Mouse (Mus musculus) embryonic facial prominence, embryonic 11.5 days (tissue): ENCODE results near the gene Rph3a. TPM values are rescaled to one million over a fixed set of nuclear protein-coding genes. Genes with fewer than 3 reads are reported as not detected.

Experiments
- ATAC-seq: fragments of 200-750 bp; cut with Nextera tagmentation; replicated peaks from 2 replicates; pipeline ENCODE4 v1.8.0; 2017; ENCODE audit warnings: low read depth; ENCODE audit not compliant: insufficient number of reproducible peaks, low FRiP score, low TSS enrichment
- DNase-seq: peaks from one replicate; pipeline ENCODE4 v3.0.0-alpha.2; 2015; ENCODE audit warnings: low spot score
- H3K27ac ChIP-seq: fragments of 300-500 bp; sonication (generic); replicated peaks from 2 replicates; pipeline ENCODE4 v1.5.1; 2014; ENCODE audit warnings: mild to moderate bottlenecking, low read depth, low read length, control low read depth
- H3K27me3 ChIP-seq: fragments of 300-500 bp; sonication (generic); 2 replicates; pipeline ENCODE4 v1.6.1; 2014; ENCODE audit warnings: mild to moderate bottlenecking, low read length, moderate library complexity, mixed read lengths; ENCODE audit not compliant: control insufficient read depth, insufficient read depth
- H3K36me3 ChIP-seq: fragments of 300-500 bp; sonication (generic); replicated peaks from 2 replicates; pipeline ENCODE4 v1.6.1; 2014; ENCODE audit warnings: low read depth, mild to moderate bottlenecking, low read length, moderate library complexity, mixed read lengths; ENCODE audit not compliant: control insufficient read depth, insufficient read depth
- H3K4me1 ChIP-seq: fragments of 300-500 bp; sonication (generic); 2 replicates; pipeline ENCODE4 v1.6.1; 2014; ENCODE audit warnings: low read length, mixed read lengths; ENCODE audit not compliant: control insufficient read depth, insufficient read depth
- H3K4me2 ChIP-seq: fragments of 300-500 bp; sonication (generic); 2 replicates; pipeline ENCODE4 v1.6.1; 2014; ENCODE audit warnings: low read depth, mild to moderate bottlenecking, control low read depth, low read length, moderate library complexity
- H3K4me3 ChIP-seq: fragments of 300-500 bp; sonication (generic); 2 replicates; pipeline ENCODE4 v1.5.1; 2014; ENCODE audit warnings: low read depth, low read length, control low read depth
- H3K9ac ChIP-seq: fragments of 300-500 bp; sonication (generic); replicated peaks from 2 replicates; pipeline ENCODE4 v1.6.1; 2014; ENCODE audit warnings: mild to moderate bottlenecking, control low read depth, low read length
- H3K9me3 ChIP-seq: fragments of 300-500 bp; sonication (generic); replicated peaks from 2 replicates; pipeline ENCODE4 v1.6.1; 2016; ENCODE audit warnings: mild to moderate bottlenecking, low read length, inconsistent platforms, mixed read lengths; ENCODE audit not compliant: control insufficient read depth
- WGBS: fragments of 180-500 bp; shearing (Covaris S2); extraction: QIAGEN DNeasy Blood & Tissue Kit; methylation state at CpG from one replicate; pipeline ENCODE4 v1.1.7; 2014; 5-methylcytosine and 5-hydroxymethylcytosine counted together
- polyA plus RNA-seq: library from polyadenylated mRNA; unstranded; fragments of >200 nt; fragmentation: Nextera tagmentation; extraction: Ambion mirVana; gene quantifications from 2 replicates; pipeline ENCODE4 v1.2.1, GENCODE M21; 2014

Gene Rph3a
- polyA plus RNA-seq, 1 experiment from 2014 or later: 0.21 TPM

- peak; percentile 56 for DNase-seq
- Histone ChIP-seq H3K9me3 (no peaks in the 10 kb centered on the region), H3K27ac (no peak overlapping the region), H3K9ac (no peak overlapping the region), H3K4me2 (no peak overlapping the region), H3K4me3 (no peak overlapping the region), H3K4me1 (no peaks in the 10 kb centered on the region), H3K36me3 (no peaks in the 10 kb centered on the region), H3K27me3 (no peaks in the 10 kb centered on the region)
- 54% methylated on average over 4 of the region's 4 CpGs for WGBS
- no peak for ATAC-seq
Measured at GRCm38 (mm10) chr5:120961004-120961403, 48.9 kb downstream of the Rph3a start.

GRCm38 (mm10) chr5:120953974-120954373, 55.9 kb downstream of the Rph3a start:
- no peak for ATAC-seq
- WGBS: 14% methylated on average over 5 of the region's 5 CpGs
- H3K36me3 ChIP-seq: no peaks in the 10 kb centered on the region
- no peaks in the 10 kb centered on the region for H3K27me3 ChIP-seq
- H3K27ac ChIP-seq: no peak overlapping the region
- no peak overlapping the region for H3K4me3 ChIP-seq
- no peaks in the 10 kb centered on the region for H3K9me3 ChIP-seq
- H3K9ac ChIP-seq: no peak overlapping the region
- no peak overlapping the region for H3K4me2 ChIP-seq
- no peaks in the 10 kb centered on the region for H3K4me1 ChIP-seq
- DNase-seq: peak; percentile 44

- WGBS: 78% methylated on average over 10 of the region's 10 CpGs
- no peak overlapping the region for H3K4me2 ChIP-seq
- H3K36me3 ChIP-seq: no peaks in the 10 kb centered on the region
- no peaks in the 10 kb centered on the region for H3K27me3 ChIP-seq
- DNase-seq (no peak), ATAC-seq (no peak)
- H3K27ac ChIP-seq: no peak overlapping the region
- no peak overlapping the region for H3K9ac ChIP-seq
- no peak overlapping the region for H3K4me3 ChIP-seq
- H3K9me3 ChIP-seq: no peaks in the 10 kb centered on the region
- no peaks in the 10 kb centered on the region for H3K4me1 ChIP-seq
Measured at GRCm38 (mm10) chr5:120952242-120952770, 57.6 kb downstream of the Rph3a start.

GRCm38 (mm10) chr5:120942076-120942475, 67.8 kb downstream of the Rph3a start:
- no peak overlapping the region for H3K27ac ChIP-seq
- H3K4me3 ChIP-seq: no peak overlapping the region
- H3K27me3 ChIP-seq: no peaks in the 10 kb centered on the region
- H3K36me3 ChIP-seq: no peaks in the 10 kb centered on the region
- H3K4me1 ChIP-seq: no peaks in the 10 kb centered on the region
- ATAC-seq: no peak
- no peak overlapping the region for H3K4me2 ChIP-seq
- 63% methylated on average over 10 of the region's 10 CpGs for WGBS
- no peak for DNase-seq
- no peaks in the 10 kb centered on the region for H3K9me3 ChIP-seq
- no peak overlapping the region for H3K9ac ChIP-seq

- 52% methylated on average over 8 of the region's 8 CpGs for WGBS
- H3K9ac ChIP-seq: no peak overlapping the region
- H3K4me3 ChIP-seq: no peak overlapping the region
- peak; percentile 1 for DNase-seq
- H3K36me3 ChIP-seq: no peaks in the 10 kb centered on the region
- H3K27ac ChIP-seq: no peak overlapping the region
- H3K4me2 ChIP-seq: no peak overlapping the region
- H3K27me3 ChIP-seq: no peaks in the 10 kb centered on the region
- H3K9me3 ChIP-seq: no peaks in the 10 kb centered on the region
- no peak for ATAC-seq
- no peaks in the 10 kb centered on the region for H3K4me1 ChIP-seq
Measured at GRCm38 (mm10) chr5:120938586-120938985, 71.3 kb downstream of the Rph3a start.

- no peak overlapping the region for H3K4me3 ChIP-seq
- H3K9me3 ChIP-seq: no peaks in the 10 kb centered on the region
- H3K4me1 ChIP-seq: no peaks in the 10 kb centered on the region
- H3K36me3 ChIP-seq: no peaks in the 10 kb centered on the region
- no peak overlapping the region for H3K27ac ChIP-seq
- H3K27me3 ChIP-seq: no peaks in the 10 kb centered on the region
- WGBS: 70% methylated on average over 4 of the region's 4 CpGs
- H3K4me2 ChIP-seq: no peak overlapping the region
- H3K9ac ChIP-seq: no peak overlapping the region
- ATAC-seq (no peak), DNase-seq (no peak)
Measured at GRCm38 (mm10) chr5:120937841-120938240, 72.1 kb downstream of the Rph3a start.

- H3K4me2 ChIP-seq: no peak overlapping the region
- H3K9me3 ChIP-seq: no peaks in the 10 kb centered on the region
- no peaks in the 10 kb centered on the region for H3K27me3 ChIP-seq
- no peak for DNase-seq
- H3K4me3 ChIP-seq: no peak overlapping the region
- H3K27ac ChIP-seq: no peak overlapping the region
- no peak overlapping the region for H3K9ac ChIP-seq
- no peak for ATAC-seq
- H3K36me3 ChIP-seq: no peaks in the 10 kb centered on the region
- H3K4me1 ChIP-seq: no peaks in the 10 kb centered on the region
- WGBS: 20% methylated on average over 5 of the region's 5 CpGs
Measured at GRCm38 (mm10) chr5:120933966-120934365, 75.9 kb downstream of the Rph3a start.

- WGBS: 8% methylated on average over 1 of the region's 1 CpGs
- Histone ChIP-seq H3K36me3 (no peaks in the 10 kb centered on the region), H3K4me1 (no peaks in the 10 kb centered on the region), H3K27ac (no peak overlapping the region), H3K9me3 (no peaks in the 10 kb centered on the region), H3K27me3 (no peaks in the 10 kb centered on the region), H3K9ac (no peak overlapping the region), H3K4me3 (no peak overlapping the region), H3K4me2 (no peak overlapping the region)
- ATAC-seq (no peak), DNase-seq (peak; percentile 1)
Measured at GRCm38 (mm10) chr5:120927036-120927435, 82.9 kb downstream of the Rph3a start.
